Comparison of ENCODE assay signal across 9 mouse cellular contexts in the genomic region with DNA sequence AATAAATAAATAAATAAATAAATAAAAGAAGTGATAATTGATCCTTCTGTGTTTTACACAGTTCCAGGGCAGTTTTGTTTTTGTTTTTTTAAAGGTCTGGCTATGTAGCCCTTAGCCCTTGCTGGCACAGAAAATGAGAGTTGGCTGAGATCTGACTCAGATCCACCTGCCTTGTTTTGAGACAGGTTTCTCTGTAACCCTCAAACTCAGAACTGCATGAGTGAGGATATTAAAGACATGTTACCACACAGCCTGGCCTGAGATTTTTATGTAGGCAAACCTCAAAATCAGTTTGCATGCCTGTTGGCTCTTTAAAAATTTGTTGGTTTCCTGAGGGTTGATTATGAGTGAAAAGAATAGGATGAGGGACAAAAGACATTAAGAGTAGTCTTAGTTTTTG. TPM values are rescaled to one million over a fixed set of nuclear protein-coding genes. Genes with fewer than 3 reads are reported as not detected.
DNase-seq lines count a peak whose midpoint lies in the region; ATAC-seq and TF ChIP-seq lines count a peak whose summit lies in the region.
"Had no signal": no experiment of that assay in that cellular context is flagged by ENCODE, and none has a peak within 500 bp of the region (broad histone marks: within the 10 kb centered on the region; RNA-seq: fewer than 3 reads in every experiment).

No protein-coding gene starts in this region.

- H3K9ac ChIP-seq in CH12.LX (ENCODE audit: insufficient read depth, low read depth) = peak overlapping the region; percentile 75
- H3K9ac ChIP-seq in heart, embryonic 16.5 days (ENCODE audit: low read length) = peak overlapping the region; percentile 43; the same call in 1 of the 2 replicates
- H3K9ac ChIP-seq in liver, embryonic 15.5 days = no peak overlapping the region

- H3K4me3 ChIP-seq in CH12.LX (replicated peaks in 1 of 3; ENCODE audit: low read depth in 2 of 3, low read length in 2 of 3, poor library complexity in 1 of 3) = peak overlapping the region; percentile 15 to 76 (median 45)
- H3K4me3 ChIP-seq in heart, embryonic 16.5 days (ENCODE audit: low read length) = peak overlapping the region; percentile 83
- H3K4me3 ChIP-seq in liver, embryonic 15.5 days (replicated peaks) = peak overlapping the region; percentile 90

- in situ Hi-C loops in CH12.LX (cut with MboI; ENCODE audit: low pct_ligation_motif_present, low pct_unique_long_range_greater_than_20kb, low sequenced_read_pairs) = no loop called here

- H3K27me3 ChIP-seq in CH12.LX (replicated peaks) = no peaks in the 10 kb centered on the region
- H3K27me3 ChIP-seq in heart, embryonic 16.5 days (ENCODE audit: control insufficient read depth, insufficient read depth, low read length) = no peaks in the 10 kb centered on the region
- no peaks in the 10 kb centered on the region for H3K27me3 ChIP-seq in liver, embryonic 15.5 days

- no peak for TF ChIP-seq RAD21 in CH12.LX (IDR thresholded peaks at IDR 0.05; ENCODE audit: low read depth, low read length)

- TF ChIP-seq POLR2A in CH12.LX (IDR thresholded peaks at IDR 0.05; ENCODE audit: low read depth, low read length) = no peak

- H3K27ac ChIP-seq in CH12.LX (ENCODE audit: insufficient read depth, low read depth) = no peak overlapping the region
- H3K27ac ChIP-seq in heart, embryonic 16.5 days (ENCODE audit: low read length) = no peak overlapping the region
- no peak overlapping the region for H3K27ac ChIP-seq in liver, embryonic 15.5 days (replicated peaks)

- peaks cover 9 to 37% of the 10 kb centered on the region in 2 experiments; a peak in 3 of 4 replicates for H3K4me1 ChIP-seq in CH12.LX (ENCODE audit: control insufficient read depth in 1 of 2, insufficient read depth in 2 of 2)
- peaks cover 28% of the 10 kb centered on the region for H3K4me1 ChIP-seq in heart, embryonic 16.5 days (ENCODE audit: control insufficient read depth, insufficient read depth, low read length)
- peaks cover 64% of the 10 kb centered on the region for H3K4me1 ChIP-seq in liver, embryonic 15.5 days (replicated peaks)

- no peak for TF ChIP-seq EP300 in CH12.LX (IDR thresholded peaks at IDR 0.05; ENCODE audit: low read length)

- H3K36me3 ChIP-seq in CH12.LX (replicated peaks in 1 of 2; ENCODE audit: control insufficient read depth in 1 of 2, insufficient read depth in 1 of 2, low read length in 1 of 2) = peaks cover 36 to 53% of the 10 kb centered on the region in 2 experiments
- peaks cover 37% of the 10 kb centered on the region for H3K36me3 ChIP-seq in heart, embryonic 16.5 days (ENCODE audit: control insufficient read depth, insufficient read depth)
- H3K36me3 ChIP-seq in liver, embryonic 15.5 days (replicated peaks) = peaks cover 63% of the 10 kb centered on the region

- dilution Hi-C loops in CH12.LX (cut with MboI; ENCODE audit: extremely low pct_ligation_motif_present, extremely low pct_unique_long_range_greater_than_20kb, low sequenced_read_pairs) = no loop called here

- ATAC-seq in heart, embryonic 16.5 days (replicated peaks; ENCODE audit: extremely low read depth, insufficient read depth, low FRiP score) = no peak
- ATAC-seq in liver, embryonic 15.5 days (ENCODE audit: insufficient read depth) = no peak

- H3K4me2 ChIP-seq in CH12.LX (ENCODE audit: insufficient read depth, low read depth, poor library complexity, severe bottlenecking) = peak overlapping the region; percentile 74
- peak overlapping the region; percentile 98 for H3K4me2 ChIP-seq in heart, embryonic 16.5 days (ENCODE audit: low read depth, low read length)
- H3K4me2 ChIP-seq in liver, embryonic 15.5 days = peak overlapping the region; percentile 81

- no peak for TF ChIP-seq CTCF in CH12.LX (conservative IDR thresholded peaks at IDR 0.05 in 1 of 2, IDR thresholded peaks at IDR 0.05 in 1 of 2; ENCODE audit: low read depth in 2 of 2, low read length in 2 of 2)

- peak; percentile 56 to 59 for DNase-seq in cerebellum, postnatal 10 days
- no peak for DNase-seq in cerebellum, postnatal 4 days (ENCODE audit: low spot score in 2 of 2)
- DNase-seq in CH12.LX (ENCODE audit: extremely low read depth) = no peak
- DNase-seq in urinary bladder, postnatal 14 days (ENCODE audit: low spot score) = no peak
- no peak for DNase-seq in left cerebral cortex, adult 8-10 months (ENCODE audit: low spot score in 2 of 2)
- no peak for DNase-seq in adrenal gland, postnatal 14 days
- DNase-seq: kidney, postnatal 14 days had no signal

- peaks cover 78% of the 10 kb centered on the region for H3K79me2 ChIP-seq in CH12.LX (replicated peaks; ENCODE audit: control insufficient read depth, extremely low read depth, insufficient read depth, poor library complexity, severe bottlenecking)

- no peaks in the 10 kb centered on the region for H3K9me3 ChIP-seq in CH12.LX (replicated peaks; ENCODE audit: low read length)
- no peaks in the 10 kb centered on the region for H3K9me3 ChIP-seq in heart, embryonic 16.5 days (replicated peaks; ENCODE audit: control insufficient read depth, low read length)
- no peaks in the 10 kb centered on the region for H3K9me3 ChIP-seq in liver, embryonic 15.5 days (replicated peaks)

TF ChIP-seq in CH12.LX, 34 proteins besides CTCF, POLR2A, EP300 and RAD21:
- no peak for TF ChIP-seq NRF1 (IDR thresholded peaks at IDR 0.05; ENCODE audit: low read depth, low read length)
- TF ChIP-seq E2F4 (IDR thresholded peaks at IDR 0.05; ENCODE audit: insufficient replicate concordance, low read depth, low read length) = no peak
- no peak for TF ChIP-seq MAX (IDR thresholded peaks at IDR 0.05; ENCODE audit: low read length)
- TF ChIP-seq IRF4 (IDR thresholded peaks at IDR 0.05; ENCODE audit: low read depth, low read length) = no peak
- TF ChIP-seq USF1 (IDR thresholded peaks at IDR 0.05; ENCODE audit: low read depth, low read length) = no peak
TF ChIP-seq in CH12.LX: peak in this region for 0.

RNA-seq across cellular contexts. Expression of gene Srsf3, which starts 3.1 kb away (rescaled TPM):
- total RNA-seq in CH12.LX (2012; rRNA removed) (171 and 266 TPM in 2 replicates), CH12.LX (2014; rRNA removed) (380 and 479 TPM in 2 replicates)
- polyA plus RNA-seq in CH12.LX (2012; ENCODE audit: insufficient read length, low read depth) = 687 and 712 TPM in 2 replicates
- 323 and 367 TPM in 2 replicates for polyA plus RNA-seq in heart, embryonic 16.5 days (2015; fragmentation: Nextera tagmentation; extraction: Ambion mirVana)
- polyA plus RNA-seq in liver, embryonic 15.5 days (2015; fragmentation: Nextera tagmentation; extraction: Ambion mirVana) = 204 and 215 TPM in 2 replicates
- 100 to 1,000 TPM; 101 to 142 (median 115) TPM for total RNA-seq in left cerebral cortex, adult 8-10 months (2022)
- total RNA-seq in adrenal gland, postnatal 14 days (2021) = 167 and 224 TPM in 2 replicates

RNA-seq across cellular contexts. Expression of gene Stk38, which starts 27.7 kb away (rescaled TPM):
- total RNA-seq in CH12.LX (2012; rRNA removed) (25.9 and 29.0 TPM in 2 replicates), CH12.LX (2014; rRNA removed) (56.0 and 56.4 TPM in 2 replicates)
- 50.9 and 56.0 TPM in 2 replicates for polyA plus RNA-seq in CH12.LX (2012; ENCODE audit: insufficient read length, low read depth)
- polyA plus RNA-seq in heart, embryonic 16.5 days (2015; fragmentation: Nextera tagmentation; extraction: Ambion mirVana) = 84.6 and 90.4 TPM in 2 replicates
- 41.7 and 46.7 TPM in 2 replicates for polyA plus RNA-seq in liver, embryonic 15.5 days (2015; fragmentation: Nextera tagmentation; extraction: Ambion mirVana)
- total RNA-seq in left cerebral cortex, adult 8-10 months (2022) = 10 to 100 TPM; 46.7 to 54.7 (median 48.4) TPM
- 55.0 and 73.5 TPM in 2 replicates for total RNA-seq in adrenal gland, postnatal 14 days (2021)

RNA-seq across cellular contexts. Expression of gene Cdkn1a, which starts 55.3 kb away (rescaled TPM):
- total RNA-seq in CH12.LX (2012; rRNA removed) (25.3 and 37.5 TPM in 2 replicates), CH12.LX (2014; rRNA removed) (9.1 and 10.6 TPM in 2 replicates)
- 55.0 and 59.1 TPM in 2 replicates for polyA plus RNA-seq in CH12.LX (2012; ENCODE audit: insufficient read length, low read depth)
- 70.1 and 70.7 TPM in 2 replicates for polyA plus RNA-seq in heart, embryonic 16.5 days (2015; fragmentation: Nextera tagmentation; extraction: Ambion mirVana)
- polyA plus RNA-seq in liver, embryonic 15.5 days (2015; fragmentation: Nextera tagmentation; extraction: Ambion mirVana) = 15.4 and 15.5 TPM in 2 replicates
- 10 to 100 TPM; 18.9 to 27.0 (median 19.5) TPM for total RNA-seq in left cerebral cortex, adult 8-10 months (2022)
- 126 and 202 TPM in 2 replicates for total RNA-seq in adrenal gland, postnatal 14 days (2021)

Comparison
In these comparisons a context has a peak if more than half of its experiments do, and no peak if none do; other contexts are left out.
1. DNase-seq: peak in cerebellum, postnatal 10 days (2 of 2); none in cerebellum, postnatal 4 days (0 of 2), CH12.LX (single experiment), urinary bladder, postnatal 14 days (single experiment), left cerebral cortex, adult 8-10 months (0 of 2) and adrenal gland, postnatal 14 days (single experiment).
2. Peak in every context shown above with its lines, with median percentiles within 50 percentile points of each other: H3K4me2 ChIP-seq and H3K4me3 ChIP-seq.